Mouse (Mus musculus) liver, embryonic 11.5 days (tissue): ENCODE data around the gene Macf1. TPM values are rescaled to one million over a fixed set of nuclear protein-coding genes. Genes with fewer than 3 reads are reported as not detected.
A peak's percentile ranks its signal among the peaks of the same experiment; 100 is the strongest.

Experiments
- ATAC-seq: fragments of 200-750 bp; cut with Nextera tagmentation; replicated peaks from 2 replicates; pipeline ENCODE4 v1.8.0; 2017; ENCODE audit warnings: moderate number of reproducible peaks, mild to moderate bottlenecking, moderate TSS enrichment, moderate library complexity; ENCODE audit not compliant: low FRiP score
- DNase-seq: peaks from one replicate; pipeline ENCODE4 v3.0.0-alpha.2; 2017; ENCODE audit warnings: low spot score
- H3K27ac ChIP-seq: fragments of 300-500 bp; sonication (generic); 2 replicates; pipeline ENCODE4 v1.5.1; 2014; ENCODE audit warnings: mild to moderate bottlenecking, low read depth, low read length, control low read depth
- H3K27me3 ChIP-seq: fragments of 300-500 bp; sonication (generic); replicated peaks from 2 replicates; pipeline ENCODE4 v1.6.1; 2014; ENCODE audit warnings: low read length, mixed read lengths; ENCODE audit not compliant: control insufficient read depth, insufficient read depth
- H3K36me3 ChIP-seq: fragments of 300-500 bp; sonication (generic); 2 replicates; pipeline ENCODE4 v1.6.1; 2014; ENCODE audit warnings: mild to moderate bottlenecking, low read length, moderate library complexity, mixed read lengths; ENCODE audit not compliant: control insufficient read depth, insufficient read depth
- H3K4me1 ChIP-seq: fragments of 300-500 bp; sonication (generic); replicated peaks from 2 replicates; pipeline ENCODE4 v1.6.1; 2014; ENCODE audit warnings: low read length, mixed read lengths; ENCODE audit not compliant: control insufficient read depth, insufficient read depth
- H3K4me2 ChIP-seq: fragments of 300-500 bp; sonication (generic); 2 replicates; pipeline ENCODE4 v1.6.1; 2014; ENCODE audit warnings: mild to moderate bottlenecking, control low read depth, moderate library complexity
- H3K4me3 ChIP-seq: fragments of 300-500 bp; sonication (generic); 2 replicates; pipeline ENCODE4 v1.5.1; 2014; ENCODE audit warnings: low read depth, low read length, control low read depth
- H3K9ac ChIP-seq: fragments of 300-500 bp; sonication (generic); 2 replicates; pipeline ENCODE4 v1.6.1; 2014; ENCODE audit warnings: low read depth, low read length, control low read depth
- H3K9me3 ChIP-seq: fragments of 300-500 bp; sonication (generic); 2 replicates; pipeline ENCODE4 v1.6.1; 2016; ENCODE audit warnings: low read length, inconsistent platforms, mixed read lengths; ENCODE audit not compliant: control insufficient read depth
- WGBS: fragments of 180-500 bp; shearing (Covaris S2); extraction: QIAGEN DNeasy Blood & Tissue Kit; methylation state at CpG from one replicate; pipeline ENCODE4 v1.1.7; 2014; 5-methylcytosine and 5-hydroxymethylcytosine counted together
- polyA plus RNA-seq: library from polyadenylated mRNA; unstranded; fragments of >200 nt; fragmentation: Nextera tagmentation; extraction: Ambion mirVana; gene quantifications from 2 replicates; pipeline ENCODE4 v1.2.1, GENCODE M21; 2014

The Macf1 gene
- polyA plus RNA-seq, 1 experiment from 2014 or later, result 36.5 TPM

DNA sequence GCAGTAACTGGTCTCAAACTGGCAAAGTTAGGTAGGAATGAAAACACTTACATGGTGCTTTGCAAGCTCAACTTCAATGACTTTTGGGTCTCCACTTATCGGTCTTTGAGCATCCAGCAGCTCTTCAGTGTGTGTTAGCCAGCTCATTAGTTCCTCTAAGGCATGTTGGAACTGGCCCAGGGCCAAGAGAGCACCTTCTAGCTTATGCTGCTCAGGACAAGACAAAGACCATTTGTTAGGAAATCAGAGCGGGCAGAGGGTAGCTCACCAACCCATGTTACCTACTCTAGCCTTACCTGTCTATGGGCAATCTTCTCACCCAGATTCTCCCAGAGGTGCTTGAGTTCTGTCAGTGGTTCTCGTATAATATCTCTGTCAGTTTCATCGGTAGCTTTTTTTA is 302.1 kb downstream of the Macf1 start:
- Histone ChIP-seq H3K9ac (no peak overlapping the region), H3K4me3 (no peak overlapping the region), H3K27ac (no peak overlapping the region), H3K27me3 (no peaks in the 10 kb centered on the region), H3K9me3 (no peaks in the 10 kb centered on the region), H3K4me1 (no peaks in the 10 kb centered on the region), H3K36me3 (peaks cover 26% of the 10 kb centered on the region), H3K4me2 (no peak overlapping the region)
- DNase-seq (no peak), ATAC-seq (no peak)
- WGBS, result 93% methylated on average over 4 of the region's 4 CpGs

DNA sequence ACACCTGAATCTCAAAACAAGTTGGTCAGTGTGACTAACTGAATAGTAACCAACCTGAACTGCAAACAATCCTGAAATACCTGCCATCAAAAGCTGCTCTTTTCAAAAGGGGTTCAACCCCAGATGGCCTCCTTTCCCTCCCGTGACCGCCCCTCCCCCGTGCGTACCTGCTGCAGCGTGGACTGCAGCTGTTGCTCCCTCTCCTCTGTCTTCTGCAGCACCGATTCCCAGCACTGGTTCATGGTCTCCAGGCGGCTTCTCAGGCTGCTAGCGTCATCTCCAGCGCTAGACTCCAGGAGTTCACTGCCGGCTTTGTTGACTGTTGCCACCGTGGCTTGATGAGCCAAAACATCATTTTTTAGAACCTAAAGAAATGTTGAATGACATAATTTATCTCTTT is 302.6 kb downstream of the Macf1 start:
- Histone ChIP-seq H3K36me3 (peaks cover 28% of the 10 kb centered on the region), H3K9ac (no peak overlapping the region), H3K27ac (no peak overlapping the region), H3K4me3 (no peak overlapping the region), H3K4me1 (no peaks in the 10 kb centered on the region), H3K9me3 (no peaks in the 10 kb centered on the region), H3K4me2 (no peak overlapping the region), H3K27me3 (no peaks in the 10 kb centered on the region)
- DNase-seq (no peak), ATAC-seq (no peak)
- WGBS, result 94% methylated on average over 11 of the region's 11 CpGs

DNA sequence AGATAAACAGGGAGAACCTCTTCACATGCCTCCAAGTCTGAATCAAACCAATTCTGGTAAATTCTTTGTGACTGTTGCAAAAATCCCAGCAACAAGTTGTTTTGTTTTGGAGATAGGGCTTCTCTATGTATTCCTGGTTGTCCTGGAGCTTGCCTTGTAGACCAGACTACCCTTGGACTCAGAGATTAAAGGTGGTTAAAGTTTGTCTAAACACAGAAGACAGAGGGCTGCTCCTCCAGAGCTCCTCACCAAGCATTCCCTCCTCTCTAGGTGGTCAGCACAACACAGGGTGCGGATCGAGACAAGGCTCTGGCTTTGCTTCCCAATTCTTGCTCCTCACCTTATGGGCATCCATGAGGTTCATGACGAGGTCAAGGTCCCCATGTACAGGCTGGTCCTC is 308.1 kb downstream of the Macf1 start:
- WGBS, result 91% methylated on average over 3 of the region's 3 CpGs
- Histone ChIP-seq H3K9me3 (no peaks in the 10 kb centered on the region), H3K36me3 (peaks cover 48% of the 10 kb centered on the region), H3K9ac (no peak overlapping the region), H3K4me1 (no peaks in the 10 kb centered on the region), H3K27ac (no peak overlapping the region), H3K4me2 (no peak overlapping the region), H3K4me3 (no peak overlapping the region), H3K27me3 (no peaks in the 10 kb centered on the region)
- no peak for DNase-seq
- ATAC-seq, result no peak

DNA sequence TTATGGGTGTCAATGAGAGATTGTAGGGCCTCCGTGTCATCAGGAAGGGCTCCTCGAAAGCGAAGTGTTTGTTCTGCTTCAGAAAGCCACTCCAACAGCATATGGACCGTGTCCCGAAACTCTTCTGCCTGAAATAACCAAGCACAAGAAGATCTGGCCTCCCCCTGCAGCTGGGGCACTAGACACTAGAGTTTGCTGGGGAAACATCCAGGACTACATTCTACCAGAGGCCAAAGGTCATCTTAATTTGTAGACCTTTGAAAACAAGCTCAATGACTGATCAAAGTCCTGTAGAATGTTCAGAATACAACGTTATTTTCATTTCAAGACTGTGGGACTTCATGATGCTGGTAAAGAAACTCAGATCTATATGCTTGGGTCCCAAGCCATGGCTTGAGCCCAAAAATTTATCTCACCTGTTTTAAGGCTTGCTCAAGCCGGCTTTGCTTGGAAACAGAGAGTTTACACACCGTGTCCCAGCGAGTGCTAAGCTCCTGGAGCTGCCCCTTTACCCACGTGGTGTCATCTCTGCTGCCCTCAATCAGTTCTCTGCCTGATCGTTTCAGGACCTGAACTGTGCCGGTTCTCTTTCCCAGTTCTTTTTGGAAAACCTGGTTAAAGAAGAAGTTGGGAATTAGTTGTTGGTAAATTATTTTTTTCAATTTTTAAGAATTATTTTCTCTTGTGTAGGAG is 309.7 kb downstream of the Macf1 start:
- H3K36me3 ChIP-seq, result peaks cover 61% of the 10 kb centered on the region
- H3K9ac ChIP-seq, result no peak overlapping the region
- DNase-seq (no peak), ATAC-seq (no peak)
- H3K4me1 ChIP-seq, result no peaks in the 10 kb centered on the region
- no peaks in the 10 kb centered on the region for H3K9me3 ChIP-seq
- H3K27ac ChIP-seq, result no peak overlapping the region
- WGBS, result 89% methylated on average over 12 of the region's 12 CpGs
- no peak overlapping the region for H3K4me2 ChIP-seq
- H3K4me3 ChIP-seq, result no peak overlapping the region
- H3K27me3 ChIP-seq, result no peaks in the 10 kb centered on the region

DNA sequence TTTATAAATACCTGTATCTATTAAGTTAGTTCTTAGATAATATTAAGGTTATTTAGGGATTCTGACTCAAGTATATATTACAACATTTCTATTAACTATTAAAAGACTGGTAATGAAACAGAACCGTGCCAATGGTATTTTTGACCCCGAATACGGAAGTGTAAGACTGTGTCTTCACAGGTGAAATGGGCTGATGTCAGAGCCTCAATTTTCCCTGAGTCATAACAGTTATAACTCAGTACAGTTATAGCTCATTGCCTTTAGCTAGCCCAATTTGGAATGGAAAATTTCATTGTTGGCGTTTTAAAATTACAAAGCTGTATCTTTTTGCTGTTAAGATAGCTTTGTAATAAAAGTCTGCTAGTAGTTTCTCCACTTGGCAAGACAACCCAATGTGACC is 320.6 kb downstream of the Macf1 start:
- no peak overlapping the region for H3K9ac ChIP-seq
- H3K27me3 ChIP-seq, result no peaks in the 10 kb centered on the region
- H3K4me1 ChIP-seq, result no peaks in the 10 kb centered on the region
- no peak overlapping the region for H3K4me2 ChIP-seq
- no peak overlapping the region for H3K27ac ChIP-seq
- ATAC-seq (no peak), DNase-seq (no peak)
- no peak overlapping the region for H3K4me3 ChIP-seq
- no peaks in the 10 kb centered on the region for H3K9me3 ChIP-seq
- WGBS, result 91% methylated on average over 4 of the region's 4 CpGs
- H3K36me3 ChIP-seq, result peaks cover 38% of the 10 kb centered on the region

DNA sequence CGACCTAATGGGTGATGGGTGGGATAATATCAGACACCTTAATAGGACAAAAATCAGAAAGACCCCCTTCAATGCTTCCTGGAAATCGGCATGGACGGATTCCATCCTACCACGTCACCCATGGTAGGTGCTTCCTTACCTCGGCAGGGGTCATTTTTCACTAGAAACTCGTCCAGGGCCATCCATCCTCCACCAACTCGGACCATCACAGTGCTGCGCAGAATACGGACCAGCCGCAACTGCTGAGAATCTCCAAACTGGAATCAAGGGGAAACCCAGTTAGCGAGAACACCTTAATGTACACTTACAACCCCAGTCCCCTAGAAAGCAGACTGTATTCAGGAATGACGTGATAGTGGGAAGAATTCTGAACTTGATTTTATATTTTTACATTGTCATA is 323.4 kb downstream of the Macf1 start:
- Histone ChIP-seq H3K36me3 (peaks cover 22% of the 10 kb centered on the region), H3K27ac (no peak overlapping the region), H3K9ac (no peak overlapping the region), H3K4me2 (no peak overlapping the region), H3K27me3 (no peaks in the 10 kb centered on the region), H3K4me1 (no peaks in the 10 kb centered on the region), H3K4me3 (no peak overlapping the region), H3K9me3 (no peaks in the 10 kb centered on the region)
- WGBS, result 90% methylated on average over 12 of the region's 12 CpGs
- DNase-seq, result no peak
- no peak for ATAC-seq

DNA sequence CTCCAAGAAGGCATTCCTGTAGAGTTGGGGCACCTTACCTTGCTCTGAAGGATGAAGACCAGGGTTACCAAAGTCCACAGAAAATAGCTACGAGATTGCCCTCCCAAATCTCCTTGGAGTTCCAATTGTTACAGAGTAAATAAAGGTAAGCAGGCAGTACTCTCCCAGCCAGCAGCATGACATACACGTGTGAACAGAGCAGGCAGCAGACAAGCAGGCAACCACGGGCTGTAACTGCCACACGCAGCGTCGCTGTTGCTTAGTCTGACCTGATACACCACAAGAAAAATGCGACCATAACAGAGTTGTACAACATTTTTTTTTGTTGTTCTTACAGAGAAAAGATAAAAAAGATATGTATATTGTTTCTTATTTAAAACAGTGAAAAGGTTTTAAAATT is 325.5 kb downstream of the Macf1 start:
- Histone ChIP-seq H3K4me3 (no peak overlapping the region), H3K9me3 (no peaks in the 10 kb centered on the region), H3K9ac (no peak overlapping the region), H3K27ac (no peak overlapping the region), H3K4me2 (no peak overlapping the region), H3K36me3 (peaks cover 32% of the 10 kb centered on the region), H3K4me1 (no peaks in the 10 kb centered on the region), H3K27me3 (no peaks in the 10 kb centered on the region)
- WGBS, result 91% methylated on average over 7 of the region's 7 CpGs
- ATAC-seq (no peak), DNase-seq (no peak)

DNA sequence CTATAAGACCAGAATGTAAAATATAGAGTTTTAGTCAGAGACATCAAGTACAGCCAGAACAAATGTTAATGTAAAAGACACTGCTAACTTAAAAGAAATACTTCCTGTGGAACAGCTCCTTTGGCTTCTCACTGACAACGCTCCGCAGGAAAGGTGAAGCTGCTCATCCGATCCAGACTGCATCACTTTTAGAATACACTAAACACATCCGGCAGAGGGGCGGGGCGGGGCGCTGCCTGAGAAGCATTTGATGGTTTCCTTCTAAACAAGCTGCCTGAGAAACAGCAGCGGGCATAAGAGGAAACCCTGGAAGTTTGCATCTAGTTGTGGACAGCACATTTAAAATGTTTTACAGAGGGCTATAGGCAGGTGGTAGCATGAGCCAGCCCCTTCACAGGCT is 328.2 kb downstream of the Macf1 start:
- Histone ChIP-seq H3K36me3 (peaks cover 43% of the 10 kb centered on the region), H3K4me3 (no peak overlapping the region), H3K9me3 (no peaks in the 10 kb centered on the region), H3K4me2 (no peak overlapping the region), H3K27ac (no peak overlapping the region), H3K27me3 (no peaks in the 10 kb centered on the region), H3K4me1 (no peaks in the 10 kb centered on the region), H3K9ac (no peak overlapping the region)
- no peak for DNase-seq
- ATAC-seq, result no peak
- WGBS, result 87% methylated on average over 8 of the region's 8 CpGs

DNA sequence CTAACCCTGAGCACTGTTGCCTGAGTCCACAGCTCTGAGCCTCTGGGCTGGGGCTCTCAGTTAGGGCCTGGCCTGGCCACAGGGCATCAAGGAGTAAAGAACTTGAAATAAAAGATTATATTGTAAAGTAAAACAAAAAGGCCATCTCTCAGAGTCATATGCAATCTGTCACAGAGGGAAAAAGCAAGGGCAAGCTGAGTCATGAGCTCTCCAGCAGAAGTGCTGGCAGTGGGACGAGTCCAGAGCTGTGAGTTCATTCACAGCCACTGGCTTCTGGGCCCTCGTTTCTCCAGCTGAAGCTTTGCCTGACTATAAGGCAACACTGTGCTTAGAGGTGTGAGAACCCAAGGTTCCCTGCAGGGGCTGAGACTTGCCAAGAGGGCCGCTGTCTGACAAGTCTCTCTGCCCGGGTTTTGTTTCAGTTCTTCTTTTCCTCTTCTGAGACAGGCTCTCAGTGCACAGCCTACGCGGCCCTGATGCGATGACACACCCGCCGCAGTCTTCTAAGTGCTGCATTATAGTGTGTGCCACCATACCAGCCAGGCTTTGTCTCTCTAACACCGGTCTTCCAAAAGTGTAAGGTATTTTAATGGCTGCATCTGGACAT is 330.8 kb downstream of the Macf1 start:
- Histone ChIP-seq H3K4me2 (no peak overlapping the region), H3K4me1 (no peaks in the 10 kb centered on the region), H3K27ac (no peak overlapping the region), H3K27me3 (no peaks in the 10 kb centered on the region), H3K4me3 (no peak overlapping the region), H3K9me3 (no peaks in the 10 kb centered on the region), H3K9ac (no peak overlapping the region), H3K36me3 (peaks cover 35% of the 10 kb centered on the region)
- peak; percentile 26; the same call in 1 of the 2 replicates for ATAC-seq
- WGBS, result 86% methylated on average over 10 of the region's 10 CpGs
- no peak for DNase-seq
